Comparison of ENCODE assay signal across 14 mouse cellular contexts in the genomic region with DNA sequence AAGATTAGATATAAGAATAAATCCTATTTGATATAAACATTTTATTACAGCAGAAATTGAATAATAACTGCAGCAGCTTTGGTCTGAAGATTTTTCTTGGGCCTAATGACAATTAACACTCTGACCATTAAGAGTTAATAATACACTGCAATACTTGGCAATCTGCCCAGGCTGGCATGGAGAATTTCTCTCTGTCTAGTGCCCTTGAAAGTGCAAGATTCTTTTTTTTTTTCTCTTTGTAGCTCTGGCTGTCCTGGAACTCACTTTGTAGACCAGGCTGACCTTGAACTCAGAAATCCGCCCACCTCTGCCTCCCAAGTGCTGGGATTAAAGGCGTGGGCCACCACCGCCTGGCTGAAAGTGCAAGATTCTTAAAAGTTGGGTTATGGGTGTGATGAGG. TPM values are rescaled to one million over a fixed set of nuclear protein-coding genes. Genes with fewer than 3 reads are reported as not detected.
DNase-seq lines count a peak whose midpoint lies in the region; ATAC-seq lines count a peak whose summit lies in the region.
"Had no signal": no experiment of that assay in that cellular context is flagged by ENCODE, and none has a peak within 500 bp of the region (broad histone marks: within the 10 kb centered on the region; RNA-seq: fewer than 3 reads in every experiment).

No protein-coding gene starts in this region.

- intact Hi-C loops in left cerebral cortex, postnatal 25 days (cut with DNase I): no loop called here

- 58% methylated on average over 3 of the region's 3 CpGs for WGBS in forebrain, embryonic 14.5 days
- 66% methylated on average over 3 of the region's 3 CpGs for WGBS in forebrain, embryonic 13.5 days

- no peaks in the 10 kb centered on the region for H3K27me3 ChIP-seq in forebrain, embryonic 14.5 days (replicated peaks; ENCODE audit: control insufficient read depth, insufficient read depth, low read length)
- no peaks in the 10 kb centered on the region for H3K27me3 ChIP-seq in forebrain, embryonic 13.5 days
- H3K27me3 ChIP-seq: neural tube, embryonic 15.5 days had no signal

- H3K4me1 ChIP-seq in forebrain, embryonic 14.5 days (ENCODE audit: control insufficient read depth, insufficient read depth, low read length): peaks cover 3% of the 10 kb centered on the region; the same call in 1 of the 2 replicates
- peaks cover 9% of the 10 kb centered on the region; the same call in 1 of the 2 replicates for H3K4me1 ChIP-seq in forebrain, embryonic 13.5 days

- no peak overlapping the region for H3K9ac ChIP-seq in forebrain, embryonic 14.5 days (ENCODE audit: low read length)
- no peak overlapping the region for H3K9ac ChIP-seq in forebrain, embryonic 13.5 days
- H3K9ac ChIP-seq: neural tube, embryonic 15.5 days had no signal

- no peaks in the 10 kb centered on the region for H3K36me3 ChIP-seq in forebrain, embryonic 14.5 days (ENCODE audit: control insufficient read depth, insufficient read depth, low read length)
- no peaks in the 10 kb centered on the region for H3K36me3 ChIP-seq in forebrain, embryonic 13.5 days (ENCODE audit: poor library complexity, severe bottlenecking)
- H3K36me3 ChIP-seq: neural tube, embryonic 15.5 days had no signal

- no peak for ATAC-seq in forebrain, embryonic 14.5 days
- no peak for ATAC-seq in forebrain, embryonic 13.5 days

- H3K4me3 ChIP-seq in forebrain, embryonic 14.5 days (ENCODE audit: low read depth, low read length): no peak overlapping the region
- H3K4me3 ChIP-seq in forebrain, embryonic 13.5 days: no peak overlapping the region
- H3K4me3 ChIP-seq: neural tube, embryonic 15.5 days had no signal

- no peak overlapping the region for H3K4me2 ChIP-seq in forebrain, embryonic 14.5 days (ENCODE audit: low read length)
- H3K4me2 ChIP-seq in forebrain, embryonic 13.5 days: no peak overlapping the region
- H3K4me2 ChIP-seq: liver, embryonic 11.5 days; neural tube, embryonic 15.5 days had no signal

- DNase-seq in forebrain, embryonic 14.5 days (ENCODE audit: low spot score): peak; percentile 73
- DNase-seq in ovary, adult 18-20 months (ENCODE audit: low spot score): peak; percentile 36
- no peak for DNase-seq in ovary, postnatal 10 days (ENCODE audit: low spot score)
- DNase-seq in kidney, postnatal 14 days: peak; percentile 50
- DNase-seq in testis, postnatal 14 days (ENCODE audit: low spot score): peak; percentile 46
- no peak for DNase-seq in layer of hippocampus, adult 18-20 months (ENCODE audit: low spot score in 2 of 2)
- DNase-seq in left cerebral cortex, postnatal 25 days (ENCODE audit: low spot score in 2 of 2): no peak
- DNase-seq: thymus, postnatal 25 days had no signal

- no peak overlapping the region for H3K27ac ChIP-seq in forebrain, embryonic 14.5 days (ENCODE audit: low read depth, low read length)
- no peak overlapping the region for H3K27ac ChIP-seq in forebrain, embryonic 13.5 days
- H3K27ac ChIP-seq: neural tube, embryonic 15.5 days had no signal

- H3K9me3 ChIP-seq in forebrain, embryonic 14.5 days (replicated peaks; ENCODE audit: control insufficient read depth, low read length): no peaks in the 10 kb centered on the region
- no peaks in the 10 kb centered on the region; the same call in 1 of the 2 replicates for H3K9me3 ChIP-seq in forebrain, embryonic 13.5 days (replicated peaks)
- H3K9me3 ChIP-seq: neural tube, embryonic 15.5 days had no signal

RNA-seq across cellular contexts. Expression of a gene that starts 5.1 kb away (rescaled TPM):
- 35.2 and 40.7 TPM in 2 replicates for polyA plus RNA-seq in forebrain, embryonic 14.5 days (2014; fragmentation: Nextera tagmentation; extraction: Ambion mirVana)
- polyA plus RNA-seq in forebrain, embryonic 13.5 days (2015; fragmentation: Nextera tagmentation; extraction: Ambion mirVana): 43.1 and 47.7 TPM in 2 replicates
- 10 to 100 TPM; 13.5 to 17.3 TPM for total RNA-seq in layer of hippocampus, adult 18-20 months (2021)
- 10 to 100 TPM; 10.9 to 11.1 TPM for total RNA-seq in left cerebral cortex, postnatal 25 days (2021)

RNA-seq across cellular contexts. Expression of a gene that starts 32.9 kb away (rescaled TPM):
- 4.2 and 4.7 TPM in 2 replicates for polyA plus RNA-seq in forebrain, embryonic 14.5 days (2014; fragmentation: Nextera tagmentation; extraction: Ambion mirVana)
- 5.5 and 6.0 TPM in 2 replicates for polyA plus RNA-seq in forebrain, embryonic 13.5 days (2015; fragmentation: Nextera tagmentation; extraction: Ambion mirVana)
- total RNA-seq in layer of hippocampus, adult 18-20 months (2021): 1 to 10 TPM; 1.4 to 1.6 TPM
- total RNA-seq in left cerebral cortex, postnatal 25 days (2021): 1 to 10 TPM; 1.3 to 1.7 TPM
- total RNA-seq: gastrocnemius, postnatal 4 days; heart, postnatal 25 days had no signal
- polyA plus RNA-seq: spleen, adult 2 months had no signal

Comparison
In these comparisons a context has a peak if more than half of its experiments do, and no peak if none do; other contexts are left out.
1. DNase-seq: peak in forebrain, embryonic 14.5 days (single experiment), ovary, adult 18-20 months (single experiment), kidney, postnatal 14 days (single experiment) and testis, postnatal 14 days (single experiment); none in ovary, postnatal 10 days (single experiment), layer of hippocampus, adult 18-20 months (0 of 2) and left cerebral cortex, postnatal 25 days (0 of 2).